Mouse (Mus musculus): ENCODE measurements around the gene Sigirr. TPM values are rescaled to one million over a fixed set of nuclear protein-coding genes. Genes with fewer than 3 reads are reported as not detected.

Sigirr gene
- 10.4 and 19.8 TPM in 2 replicates for polyA plus RNA-seq (2011; ENCODE audit: insufficient read depth, insufficient read length, low replicate concordance, missing spikeins)

GRCm38 (mm10) chr7:141099911-141100691 lies at the start of gene Sigirr:
Gene Sigirr (minus strand): TSS chr7:141100572.
- peak within 1 kb of the TSS; percentile 47 for H3K4me3 ChIP-seq (replicated peaks; ENCODE audit: control insufficient read depth, low read depth, low read length)
- H3K27ac ChIP-seq (ENCODE audit: control insufficient read depth, insufficient read depth, low read depth, low read length, poor library complexity): no peak within 1 kb of the TSS
- TF ChIP-seq POLR2A (IDR thresholded peaks at IDR 0.05; ENCODE audit: borderline replicate concordance, control insufficient read depth, low read depth, low read length) (peak; percentile 66; the same call in 1 of the 2 replicates), CTCF (IDR thresholded peaks at IDR 0.05; ENCODE audit: control insufficient read depth, insufficient read depth, low read length) (no peak)
- 6% methylated on average over 56 of the region's 56 CpGs for WGBS
- peaks cover 9% of the 10 kb centered on the region for H3K4me1 ChIP-seq (ENCODE audit: control insufficient read depth, insufficient read depth, low read length)

GRCm38 (mm10) chr7:141148639-141149038 lies 48.3 kb upstream of the Sigirr start:
- WGBS: 84% methylated on average over 4 of the region's 4 CpGs
- TF ChIP-seq CTCF (IDR thresholded peaks at IDR 0.05; ENCODE audit: control insufficient read depth, insufficient read depth, low read length) (no peak), POLR2A (IDR thresholded peaks at IDR 0.05; ENCODE audit: borderline replicate concordance, control insufficient read depth, low read depth, low read length) (no peak)
- Histone ChIP-seq H3K27ac (ENCODE audit: control insufficient read depth, insufficient read depth, low read depth, low read length, poor library complexity) (no peak overlapping the region), H3K4me1 (ENCODE audit: control insufficient read depth, insufficient read depth, low read length) (no peaks in the 10 kb centered on the region; the same call in 1 of the 2 replicates), H3K4me3 (replicated peaks; ENCODE audit: control insufficient read depth, low read depth, low read length) (no peak overlapping the region)

GRCm38 (mm10) chr7:141147044-141147443 lies 46.7 kb upstream of the Sigirr start:
- Histone ChIP-seq H3K27ac (ENCODE audit: control insufficient read depth, insufficient read depth, low read depth, low read length, poor library complexity) (no peak overlapping the region), H3K4me1 (ENCODE audit: control insufficient read depth, insufficient read depth, low read length) (no peaks in the 10 kb centered on the region; the same call in 1 of the 2 replicates), H3K4me3 (replicated peaks; ENCODE audit: control insufficient read depth, low read depth, low read length) (no peak overlapping the region)
- TF ChIP-seq POLR2A (IDR thresholded peaks at IDR 0.05; ENCODE audit: borderline replicate concordance, control insufficient read depth, low read depth, low read length) (no peak), CTCF (IDR thresholded peaks at IDR 0.05; ENCODE audit: control insufficient read depth, insufficient read depth, low read length) (no peak)
- WGBS: 72% methylated on average over 6 of the region's 6 CpGs

- H3K27ac ChIP-seq (ENCODE audit: control insufficient read depth, insufficient read depth, low read depth, low read length, poor library complexity): 0 out of 2 replicates have a peak overlapping the region, but pooled peaks have one; percentile 2
- WGBS: 83% methylated on average over 12 of the region's 12 CpGs
- TF ChIP-seq POLR2A (IDR thresholded peaks at IDR 0.05; ENCODE audit: borderline replicate concordance, control insufficient read depth, low read depth, low read length) (no peak), CTCF (IDR thresholded peaks at IDR 0.05; ENCODE audit: control insufficient read depth, insufficient read depth, low read length) (no peak)
- H3K4me3 ChIP-seq (replicated peaks; ENCODE audit: control insufficient read depth, low read depth, low read length): no peak overlapping the region
- H3K4me1 ChIP-seq (ENCODE audit: control insufficient read depth, insufficient read depth, low read length): no peaks in the 10 kb centered on the region; the same call in 1 of the 2 replicates
Observed at GRCm38 (mm10) chr7:141146043-141146595, 45.7 kb upstream of the Sigirr start.

- no peaks in the 10 kb centered on the region; the same call in 1 of the 2 replicates for H3K4me1 ChIP-seq (ENCODE audit: control insufficient read depth, insufficient read depth, low read length)
- 71% methylated on average over 1 of the region's 1 CpGs for WGBS
- no peak overlapping the region for H3K4me3 ChIP-seq (replicated peaks; ENCODE audit: control insufficient read depth, low read depth, low read length)
- TF ChIP-seq CTCF (IDR thresholded peaks at IDR 0.05; ENCODE audit: control insufficient read depth, insufficient read depth, low read length) (no peak), POLR2A (IDR thresholded peaks at IDR 0.05; ENCODE audit: borderline replicate concordance, control insufficient read depth, low read depth, low read length) (no peak)
- no peak overlapping the region; the same call in 1 of the 2 replicates for H3K27ac ChIP-seq (ENCODE audit: control insufficient read depth, insufficient read depth, low read depth, low read length, poor library complexity)
Observed at GRCm38 (mm10) chr7:141145403-141145802, 45.0 kb upstream of the Sigirr start.

GRCm38 (mm10) chr7:141144650-141145049 lies 44.3 kb upstream of the Sigirr start:
- H3K4me3 ChIP-seq (replicated peaks; ENCODE audit: control insufficient read depth, low read depth, low read length): no peak overlapping the region
- H3K4me1 ChIP-seq (ENCODE audit: control insufficient read depth, insufficient read depth, low read length): no peaks in the 10 kb centered on the region; the same call in 1 of the 2 replicates
- WGBS: 33% methylated on average over 3 of the region's 3 CpGs
- TF ChIP-seq CTCF (IDR thresholded peaks at IDR 0.05; ENCODE audit: control insufficient read depth, insufficient read depth, low read length) (no peak), POLR2A (IDR thresholded peaks at IDR 0.05; ENCODE audit: borderline replicate concordance, control insufficient read depth, low read depth, low read length) (no peak)
- no peak overlapping the region for H3K27ac ChIP-seq (ENCODE audit: control insufficient read depth, insufficient read depth, low read depth, low read length, poor library complexity)

- Histone ChIP-seq H3K4me1 (ENCODE audit: control insufficient read depth, insufficient read depth, low read length) (no peaks in the 10 kb centered on the region; the same call in 1 of the 2 replicates), H3K27ac (ENCODE audit: control insufficient read depth, insufficient read depth, low read depth, low read length, poor library complexity) (no peak overlapping the region)
- WGBS: 79% methylated on average over 2 of the region's 2 CpGs
Observed at GRCm38 (mm10) chr7:141143861-141144260, 43.5 kb upstream of the Sigirr start.

GRCm38 (mm10) chr7:141143112-141143511 lies 42.7 kb upstream of the Sigirr start:
- no peaks in the 10 kb centered on the region; the same call in 1 of the 2 replicates for H3K4me1 ChIP-seq (ENCODE audit: control insufficient read depth, insufficient read depth, low read length)
- H3K27ac ChIP-seq (ENCODE audit: control insufficient read depth, insufficient read depth, low read depth, low read length, poor library complexity): peak overlapping the region; percentile 20; the same call in 1 of the 2 replicates
- 44% methylated on average over 5 of the region's 5 CpGs for WGBS
- no peak overlapping the region for H3K4me3 ChIP-seq (replicated peaks; ENCODE audit: control insufficient read depth, low read depth, low read length)
- TF ChIP-seq CTCF (IDR thresholded peaks at IDR 0.05; ENCODE audit: control insufficient read depth, insufficient read depth, low read length) (peak; percentile 79), POLR2A (IDR thresholded peaks at IDR 0.05; ENCODE audit: borderline replicate concordance, control insufficient read depth, low read depth, low read length) (no peak)

More at GRCm38 (mm10) chr7:141143861-141144260, 43.5 kb upstream of the Sigirr start:
- no peak for TF ChIP-seq CTCF (IDR thresholded peaks at IDR 0.05; ENCODE audit: control insufficient read depth, insufficient read depth, low read length)
- TF ChIP-seq POLR2A (IDR thresholded peaks at IDR 0.05; ENCODE audit: borderline replicate concordance, control insufficient read depth, low read depth, low read length): no peak
- H3K4me3 ChIP-seq (replicated peaks; ENCODE audit: control insufficient read depth, low read depth, low read length): no peak overlapping the region
